Mouse (Mus musculus) liver, adult 2 months (tissue): ENCODE measurements around the gene Fbn1. TPM values are rescaled to one million over a fixed set of nuclear protein-coding genes. Genes with fewer than 3 reads are reported as not detected.

Experiments used
- DNase-seq: peaks from one replicate; pipeline ENCODE4 v3.0.0-alpha.2; 2011; ENCODE audit warnings: low read depth, low spot score; ENCODE audit errors: extremely low read depth
- H3K27ac ChIP-seq: fragments of 200-500 bp; replicated peaks from 2 replicates; pipeline ENCODE4 v1.5.1; 2012; ENCODE audit warnings: low read depth, mild to moderate bottlenecking, control low read depth, inconsistent platforms, low read length; ENCODE audit not compliant: insufficient read depth
- H3K27me3 ChIP-seq: fragments of 200-500 bp; 2 replicates; pipeline ENCODE4 v1.6.1; 2012; ENCODE audit warnings: mild to moderate bottlenecking, moderate library complexity, low read length, inconsistent platforms; ENCODE audit not compliant: control insufficient read depth, insufficient read depth
- H3K36me3 ChIP-seq: fragments of 200-500 bp; 2 replicates; pipeline ENCODE4 v1.6.1; 2012; ENCODE audit warnings: low read length, inconsistent platforms; ENCODE audit not compliant: control insufficient read depth, insufficient read depth
- H3K4me1 ChIP-seq: fragments of 200-500 bp; 2 replicates; pipeline ENCODE4 v1.6.1; 2011; ENCODE audit warnings: low read length; ENCODE audit not compliant: control insufficient read depth, insufficient read depth
- H3K4me3 ChIP-seq: fragments of 200-500 bp; 2 replicates; pipeline ENCODE4 v1.5.1; 2011; ENCODE audit warnings: low read depth, mild to moderate bottlenecking, control low read depth, low read length, moderate library complexity; ENCODE audit not compliant: insufficient read depth
- H3K79me2 ChIP-seq: fragments of 200-500 bp; 2 replicates; pipeline ENCODE4 v1.6.1; 2012; ENCODE audit warnings: inconsistent platforms, mild to moderate bottlenecking, low read length, moderate library complexity; ENCODE audit not compliant: control insufficient read depth, insufficient read depth
- H3K9ac ChIP-seq: fragments of 200-500 bp; 2 replicates; pipeline ENCODE4 v1.6.1; 2012; ENCODE audit warnings: low read depth, mild to moderate bottlenecking, control low read depth, inconsistent platforms, low read length
- CTCF ChIP-seq: fragments of 200-500 bp; IDR thresholded peaks from 2 replicates; pipeline ENCODE4 v1.5.1; 2011; ENCODE audit warnings: low read depth, low read length, control low read depth
- POLR2A ChIP-seq: fragments of 200-500 bp; IDR thresholded peaks from 2 replicates; pipeline ENCODE4 v1.6.1; 2011; ENCODE audit warnings: low read length, control low read depth; ENCODE audit not compliant: insufficient read depth; ENCODE audit errors: extremely low read depth
- WGBS: fragments of 180-500 bp; shearing (Covaris S2); methylation state at CpG from one replicate; pipeline ENCODE4 v1.1.7; 2018; 5-methylcytosine and 5-hydroxymethylcytosine counted together
- polyA plus RNA-seq: library from polyadenylated mRNA; depleted of rRNA; stranded (reverse); fragments of >200 nt; gene quantifications from 2 replicates; pipeline ENCODE4 v1.2.3, GENCODE M21; 2012
- total RNA-seq: library from RNA; depleted of rRNA; stranded (reverse); fragments of >200 nt; gene quantifications from 2 replicates; pipeline ENCODE4 v1.2.3, GENCODE M21; 2014

The Fbn1 gene
- total and polyA plus RNA-seq, 2 experiments: 0.84 to 2.6 TPM

DNA sequence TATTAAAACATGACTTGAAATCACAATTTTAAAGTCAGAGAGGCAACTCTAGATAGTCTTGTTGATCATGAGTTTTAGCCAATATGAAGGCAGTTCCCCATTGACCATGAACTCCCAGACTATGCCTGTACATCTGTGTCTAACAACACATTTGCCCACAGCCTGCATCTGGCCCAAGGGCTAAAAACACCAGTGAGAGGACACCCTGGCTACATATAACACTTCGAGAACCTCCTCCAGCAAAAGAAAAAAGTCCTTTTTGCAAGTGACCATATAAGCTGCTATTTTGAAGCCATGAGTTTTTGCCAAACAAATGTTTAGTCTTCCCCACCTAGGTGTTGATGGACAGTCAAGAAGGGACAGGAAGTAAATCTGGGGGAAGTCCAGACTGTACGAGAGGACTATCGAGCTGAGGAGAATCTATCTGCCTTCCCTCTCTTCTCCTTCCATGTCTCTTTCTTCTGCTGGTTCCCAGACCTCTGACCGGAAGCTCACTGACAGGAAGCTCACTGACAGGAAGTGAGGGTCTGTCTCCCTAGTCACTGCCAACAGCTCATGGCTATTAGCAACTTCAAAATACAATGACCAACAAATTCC is 103.2 kb downstream of the Fbn1 start:
- Histone ChIP-seq H3K27me3 (no peaks in the 10 kb centered on the region), H3K9ac (no peak overlapping the region), H3K36me3 (no peaks in the 10 kb centered on the region), H3K4me3 (no peak overlapping the region), H3K4me1 (no peaks in the 10 kb centered on the region), H3K79me2 (no peaks in the 10 kb centered on the region), H3K27ac (no peak overlapping the region)
- DNase-seq: no peak
- TF ChIP-seq CTCF (no peak), POLR2A (no peak)
- 76% methylated on average over 4 of the region's 4 CpGs for WGBS

DNA sequence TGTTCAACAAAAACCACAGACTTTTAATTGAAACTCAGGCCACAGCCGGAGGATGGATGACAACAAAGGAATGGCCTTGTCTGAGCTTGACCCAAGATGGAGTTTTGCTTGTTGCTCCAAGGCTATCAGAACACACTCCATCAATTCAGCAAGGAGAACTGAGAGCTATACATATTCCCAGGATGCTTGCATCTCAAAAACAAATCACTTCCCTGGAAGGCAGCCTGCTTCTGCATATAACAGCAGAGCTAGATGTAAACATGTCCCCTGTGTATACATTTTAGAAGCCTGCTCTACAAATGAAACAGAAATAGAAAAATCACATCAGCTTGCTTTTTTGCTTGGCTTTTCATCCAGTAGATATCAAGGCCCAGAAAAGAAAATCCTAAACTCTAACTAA is 105.5 kb downstream of the Fbn1 start:
- Histone ChIP-seq H3K9ac (no peak overlapping the region), H3K36me3 (no peaks in the 10 kb centered on the region), H3K4me1 (no peaks in the 10 kb centered on the region), H3K4me3 (no peak overlapping the region), H3K27ac (no peak overlapping the region), H3K79me2 (no peaks in the 10 kb centered on the region), H3K27me3 (no peaks in the 10 kb centered on the region)
- 93% methylated on average over 1 of the region's 1 CpGs for WGBS
- TF ChIP-seq CTCF (no peak), POLR2A (no peak)
- no peak for DNase-seq

DNA sequence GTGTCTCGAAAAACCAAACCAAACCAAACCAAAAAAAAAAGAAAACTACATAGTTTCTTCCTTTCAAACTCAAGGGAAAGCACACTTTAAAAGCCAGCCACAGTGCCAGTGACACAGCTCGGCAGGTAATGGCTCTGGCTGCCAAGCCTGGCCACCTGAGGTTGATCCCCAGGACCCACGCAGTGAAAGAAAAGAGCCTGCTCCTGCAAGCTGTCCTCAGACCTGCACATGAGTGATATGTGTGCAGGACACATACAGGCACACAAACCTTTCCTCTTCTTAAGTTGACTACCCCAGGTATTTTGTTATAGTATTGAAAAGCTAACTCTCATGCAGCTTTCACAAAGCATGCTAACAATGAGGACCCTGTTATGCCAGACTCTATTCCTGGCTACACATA is 107.7 kb downstream of the Fbn1 start:
- WGBS: 95% methylated on average over 3 of the region's 3 CpGs
- H3K27me3 ChIP-seq: no peaks in the 10 kb centered on the region
- H3K27ac ChIP-seq: no peak overlapping the region
- no peak overlapping the region for H3K4me3 ChIP-seq
- no peaks in the 10 kb centered on the region for H3K36me3 ChIP-seq
- H3K4me1 ChIP-seq: no peaks in the 10 kb centered on the region
- no peak for DNase-seq
- no peak overlapping the region for H3K9ac ChIP-seq
- no peaks in the 10 kb centered on the region for H3K79me2 ChIP-seq
- no peak for TF ChIP-seq POLR2A

DNA sequence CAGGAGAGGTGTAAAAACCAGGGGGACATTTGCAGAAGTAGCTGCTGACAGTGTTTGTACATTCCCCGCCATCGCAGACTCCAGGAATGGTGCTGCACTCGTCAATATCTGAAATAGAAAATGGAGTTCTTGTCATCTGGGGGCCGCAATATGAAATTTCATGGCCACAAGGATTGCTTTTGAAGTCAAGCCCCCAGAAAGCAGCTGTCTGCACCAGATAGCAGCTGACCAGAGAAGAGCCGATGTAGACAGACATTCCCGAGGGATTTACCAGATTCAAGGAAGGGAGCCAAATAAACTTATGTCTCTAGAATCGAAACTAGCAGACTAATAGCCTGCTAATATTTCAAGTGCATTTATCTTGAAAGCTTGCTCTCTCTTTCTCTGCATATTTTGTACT is 110.0 kb downstream of the Fbn1 start:
- WGBS: 85% methylated on average over 7 of the region's 7 CpGs
- Histone ChIP-seq H3K27me3 (no peaks in the 10 kb centered on the region), H3K36me3 (no peaks in the 10 kb centered on the region), H3K4me1 (no peaks in the 10 kb centered on the region), H3K9ac (no peak overlapping the region), H3K79me2 (no peaks in the 10 kb centered on the region), H3K4me3 (no peak overlapping the region), H3K27ac (no peak overlapping the region)
- no peak for DNase-seq
- TF ChIP-seq POLR2A: no peak
- no peak for TF ChIP-seq CTCF

DNA sequence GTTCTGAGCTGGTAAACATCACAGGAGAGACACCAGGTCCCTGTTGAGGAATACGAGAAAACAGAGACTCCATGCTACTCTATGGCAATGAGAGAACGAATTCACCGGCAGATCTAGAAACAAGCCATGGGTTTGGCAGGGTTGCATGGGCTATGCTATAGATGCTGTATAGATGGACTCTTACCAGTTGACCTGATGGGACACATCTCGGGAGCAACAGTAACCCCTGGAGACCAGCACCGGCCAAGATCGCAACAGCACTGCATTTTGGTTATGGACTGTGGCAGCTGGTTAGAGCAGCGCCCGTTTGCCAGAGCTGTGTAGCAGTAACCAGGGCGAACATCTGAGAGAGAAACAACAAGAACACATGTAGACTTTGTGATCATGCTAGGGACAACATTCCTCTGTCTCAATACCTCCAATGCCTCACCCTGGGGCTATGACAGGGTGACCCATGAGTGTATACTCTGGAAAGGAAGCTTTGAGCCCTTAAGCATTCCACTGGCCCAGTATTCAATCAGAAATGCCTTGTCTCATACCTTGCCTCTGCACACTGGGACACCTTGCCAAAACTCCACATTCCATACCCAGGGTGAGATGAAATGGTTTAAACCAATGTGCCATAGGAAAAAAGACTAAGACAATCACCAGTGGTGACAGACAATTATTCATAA is 113.2 kb downstream of the Fbn1 start:
- 94% methylated on average over 9 of the region's 9 CpGs for WGBS
- no peak for TF ChIP-seq CTCF
- no peak for TF ChIP-seq POLR2A
- DNase-seq: no peak

DNA sequence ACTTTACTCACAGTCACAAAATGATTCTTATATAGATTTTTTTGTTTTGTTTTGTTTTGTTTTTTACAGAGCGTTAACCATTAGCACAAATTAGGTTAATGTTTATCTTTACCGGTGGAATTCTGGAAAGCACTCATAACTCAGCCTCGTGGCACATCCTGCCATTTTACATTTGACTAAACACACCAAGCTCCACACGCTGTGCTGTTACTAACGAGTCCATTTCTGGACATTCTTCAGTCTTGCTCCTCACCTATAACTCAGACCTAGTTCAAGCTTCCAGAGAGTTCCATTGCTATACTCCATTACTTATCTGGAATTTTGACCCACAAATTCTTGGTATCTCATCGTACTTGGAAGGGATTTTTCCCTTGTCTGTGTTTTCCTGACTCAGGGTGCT is 116.2 kb downstream of the Fbn1 start:
- no peaks in the 10 kb centered on the region for H3K79me2 ChIP-seq
- no peaks in the 10 kb centered on the region for H3K27me3 ChIP-seq
- H3K9ac ChIP-seq: no peak overlapping the region
- H3K27ac ChIP-seq: no peak overlapping the region
- no peaks in the 10 kb centered on the region for H3K36me3 ChIP-seq
- 78% methylated on average over 6 of the region's 6 CpGs for WGBS
- TF ChIP-seq POLR2A: no peak
- no peak for TF ChIP-seq CTCF
- no peak overlapping the region for H3K4me3 ChIP-seq
- DNase-seq: no peak
- no peaks in the 10 kb centered on the region for H3K4me1 ChIP-seq

More for the DNA sequence above, 113.2 kb downstream of the Fbn1 start:
- H3K4me3 ChIP-seq: no peak overlapping the region
- no peak overlapping the region for H3K27ac ChIP-seq
- no peaks in the 10 kb centered on the region for H3K27me3 ChIP-seq
- no peak overlapping the region for H3K9ac ChIP-seq
- H3K36me3 ChIP-seq: no peaks in the 10 kb centered on the region
- H3K4me1 ChIP-seq: no peaks in the 10 kb centered on the region
- H3K79me2 ChIP-seq: no peaks in the 10 kb centered on the region
